Mouse (Mus musculus): Measurements from ENCODE around the gene Mfsd6l. TPM values are rescaled to one million over a fixed set of nuclear protein-coding genes. Genes with fewer than 3 reads are reported as not detected.

Gene Mfsd6l
- polyA plus RNA-seq, 1 experiment from 2014 or later = 0.12 TPM

GRCm38 (mm10) chr11:68570861-68571260 lies 14.9 kb downstream of the Mfsd6l start:
- no peaks in the 10 kb centered on the region for H3K9me3 ChIP-seq (ENCODE audit: low read length)
- no peak overlapping the region for H3K27ac ChIP-seq (ENCODE audit: low read depth)
- no peak for DNase-seq
- no peak overlapping the region for H3K4me2 ChIP-seq (ENCODE audit: low read depth, low read length)
- no peak overlapping the region for H3K9ac ChIP-seq (replicated peaks)
- no peak for ATAC-seq
- WGBS (ENCODE audit: insufficient replicate concordance) = 78% methylated on average over 5 of the region's 5 CpGs
- 0 out of 2 replicates have a peak, but pooled peaks cover 4% of the 10 kb centered on the region for H3K27me3 ChIP-seq (ENCODE audit: insufficient read depth, low read length)
- peaks cover 3% of the 10 kb centered on the region; the same call in 1 of the 2 replicates for H3K4me1 ChIP-seq (ENCODE audit: insufficient read depth)
- no peak for TF ChIP-seq CTCF (IDR thresholded peaks at IDR 0.05; ENCODE audit: low read depth)
- no peak for TF ChIP-seq EP300 (IDR thresholded peaks at IDR 0.05; ENCODE audit: low read depth)
- H3K4me3 ChIP-seq (ENCODE audit: low read depth, low read length) = no peak overlapping the region
- no peaks in the 10 kb centered on the region for H3K36me3 ChIP-seq (replicated peaks; ENCODE audit: insufficient read depth, low read length)

GRCm38 (mm10) chr11:68577076-68577475 lies 21.1 kb downstream of the Mfsd6l start:
- TF ChIP-seq EP300 (IDR thresholded peaks at IDR 0.05; ENCODE audit: low read depth) = no peak
- TF ChIP-seq CTCF (IDR thresholded peaks at IDR 0.05; ENCODE audit: low read depth) = no peak
- no peak for ATAC-seq

GRCm38 (mm10) chr11:68579462-68579881 lies 23.5 kb downstream of the Mfsd6l start:
- no peaks in the 10 kb centered on the region for H3K36me3 ChIP-seq (replicated peaks; ENCODE audit: insufficient read depth, low read length)
- H3K4me1 ChIP-seq (ENCODE audit: insufficient read depth) = no peaks in the 10 kb centered on the region
- DNase-seq (no peak), ATAC-seq (no peak)
- no peak overlapping the region for H3K9ac ChIP-seq (replicated peaks)
- no peak overlapping the region for H3K4me2 ChIP-seq (ENCODE audit: low read depth, low read length)
- no peak overlapping the region for H3K4me3 ChIP-seq (ENCODE audit: low read depth, low read length)
- no peak overlapping the region for H3K27ac ChIP-seq (ENCODE audit: low read depth)
- TF ChIP-seq CTCF (IDR thresholded peaks at IDR 0.05; ENCODE audit: low read depth) (no peak), EP300 (IDR thresholded peaks at IDR 0.05; ENCODE audit: low read depth) (no peak)
- WGBS (ENCODE audit: insufficient replicate concordance) = 41% methylated on average over 9 of the region's 9 CpGs
- H3K9me3 ChIP-seq (ENCODE audit: low read length) = no peaks in the 10 kb centered on the region
- no peaks in the 10 kb centered on the region for H3K27me3 ChIP-seq (ENCODE audit: insufficient read depth, low read length)

More at GRCm38 (mm10) chr11:68577076-68577475, 21.1 kb downstream of the Mfsd6l start:
- Histone ChIP-seq H3K4me2 (ENCODE audit: low read depth, low read length) (no peak overlapping the region), H3K36me3 (replicated peaks; ENCODE audit: insufficient read depth, low read length) (no peaks in the 10 kb centered on the region), H3K4me3 (ENCODE audit: low read depth, low read length) (no peak overlapping the region), H3K9ac (replicated peaks) (no peak overlapping the region), H3K4me1 (ENCODE audit: insufficient read depth) (no peaks in the 10 kb centered on the region), H3K27me3 (ENCODE audit: insufficient read depth, low read length) (no peaks in the 10 kb centered on the region), H3K9me3 (ENCODE audit: low read length) (no peaks in the 10 kb centered on the region), H3K27ac (ENCODE audit: low read depth) (no peak overlapping the region)
- DNase-seq = no peak
- WGBS (ENCODE audit: insufficient replicate concordance) = 74% methylated on average over 1 of the region's 1 CpGs

- no peak for ATAC-seq
- Histone ChIP-seq H3K9me3 (ENCODE audit: low read length) (no peaks in the 10 kb centered on the region), H3K4me2 (ENCODE audit: low read depth, low read length) (no peak overlapping the region), H3K27me3 (ENCODE audit: insufficient read depth, low read length) (no peaks in the 10 kb centered on the region), H3K27ac (ENCODE audit: low read depth) (no peak overlapping the region), H3K4me1 (ENCODE audit: insufficient read depth) (no peaks in the 10 kb centered on the region), H3K36me3 (replicated peaks; ENCODE audit: insufficient read depth, low read length) (no peaks in the 10 kb centered on the region), H3K9ac (replicated peaks) (no peak overlapping the region), H3K4me3 (ENCODE audit: low read depth, low read length) (no peak overlapping the region)
- TF ChIP-seq EP300 (IDR thresholded peaks at IDR 0.05; ENCODE audit: low read depth) = no peak
- TF ChIP-seq CTCF (IDR thresholded peaks at IDR 0.05; ENCODE audit: low read depth) = no peak
- no peak for DNase-seq
- WGBS (ENCODE audit: insufficient replicate concordance) = 55% methylated on average over 6 of the region's 6 CpGs
These were observed 24.6 kb downstream of the Mfsd6l start for GRCm38 (mm10) chr11:68580566-68580965.

- DNase-seq (no peak), ATAC-seq (no peak)
- Histone ChIP-seq H3K9me3 (ENCODE audit: low read length) (no peaks in the 10 kb centered on the region), H3K36me3 (replicated peaks; ENCODE audit: insufficient read depth, low read length) (no peaks in the 10 kb centered on the region), H3K27ac (ENCODE audit: low read depth) (no peak overlapping the region), H3K27me3 (ENCODE audit: insufficient read depth, low read length) (no peaks in the 10 kb centered on the region), H3K9ac (replicated peaks) (no peak overlapping the region), H3K4me1 (ENCODE audit: insufficient read depth) (no peaks in the 10 kb centered on the region), H3K4me3 (ENCODE audit: low read depth, low read length) (no peak overlapping the region), H3K4me2 (ENCODE audit: low read depth, low read length) (no peak overlapping the region)
- 82% methylated on average over 13 of the region's 13 CpGs for WGBS (ENCODE audit: insufficient replicate concordance)
- TF ChIP-seq EP300 (IDR thresholded peaks at IDR 0.05; ENCODE audit: low read depth) (no peak), CTCF (IDR thresholded peaks at IDR 0.05; ENCODE audit: low read depth) (no peak)
These were observed 27.2 kb downstream of the Mfsd6l start for GRCm38 (mm10) chr11:68583225-68583624.

GRCm38 (mm10) chr11:68583906-68584480 lies 28.0 kb downstream of the Mfsd6l start:
- Histone ChIP-seq H3K27ac (ENCODE audit: low read depth) (no peak overlapping the region), H3K9me3 (ENCODE audit: low read length) (no peaks in the 10 kb centered on the region), H3K4me1 (ENCODE audit: insufficient read depth) (no peaks in the 10 kb centered on the region), H3K36me3 (replicated peaks; ENCODE audit: insufficient read depth, low read length) (no peaks in the 10 kb centered on the region), H3K4me2 (ENCODE audit: low read depth, low read length) (no peak overlapping the region), H3K9ac (replicated peaks) (no peak overlapping the region), H3K4me3 (ENCODE audit: low read depth, low read length) (no peak overlapping the region), H3K27me3 (ENCODE audit: insufficient read depth, low read length) (no peaks in the 10 kb centered on the region)
- WGBS (ENCODE audit: insufficient replicate concordance) = 79% methylated on average over 8 of the region's 8 CpGs
- DNase-seq (no peak), ATAC-seq (no peak)
- TF ChIP-seq EP300 (IDR thresholded peaks at IDR 0.05; ENCODE audit: low read depth) = no peak
- TF ChIP-seq CTCF (IDR thresholded peaks at IDR 0.05; ENCODE audit: low read depth) = no peak
